Mouse (Mus musculus) ovary, postnatal 36 days (tissue): Measurements from ENCODE around the gene Gm15293.
"Not testable (repeated sequence)": the region's sequence is repeated elsewhere in the genome, so short reads cannot be mapped to it uniquely, and the experiment has no call there.

Source experiments
- DNase-seq: peaks from one replicate; pipeline ENCODE4 v3.0.0; 2022; ENCODE audit warnings: low spot score, mixed read lengths

Gene Gm15293

GRCm38 (mm10) chr8:21201261-21201660 lies at the start of gene Gm15293:
Gene Gm15293 (plus strand): TSS chr8:21201561.
- not testable (repeated sequence) for DNase-seq

GRCm38 (mm10) chr8:21161977-21162376 lies 39.4 kb upstream of the Gm15293 start, which contains the start of gene Defa22:
Gene Defa22 (plus strand): TSS chr8:21162277.
- not testable (repeated sequence) for DNase-seq

GRCm38 (mm10) chr8:21191314-21191713 lies 10.0 kb upstream of the Gm15293 start, which contains the start of gene Defa31:
Gene Defa31 (plus strand): TSS chr8:21191614.
- DNase-seq, result not testable (repeated sequence)
